Mouse (Mus musculus) embryo, embryonic 10.5 days (tissue): ENCODE results near the gene Ooep.

Experiments
- DNase-seq: peaks from one replicate; pipeline ENCODE4 v3.0.0-alpha.2; 2015; ENCODE audit warnings: low spot score

Ooep gene

GRCm38 (mm10) chr9:78378113-78378785, at the start of gene Ooep:
Gene Ooep, minus strand, starts transcription at chr9:78378725.
- DNase-seq, result peak; percentile 63

DNA sequence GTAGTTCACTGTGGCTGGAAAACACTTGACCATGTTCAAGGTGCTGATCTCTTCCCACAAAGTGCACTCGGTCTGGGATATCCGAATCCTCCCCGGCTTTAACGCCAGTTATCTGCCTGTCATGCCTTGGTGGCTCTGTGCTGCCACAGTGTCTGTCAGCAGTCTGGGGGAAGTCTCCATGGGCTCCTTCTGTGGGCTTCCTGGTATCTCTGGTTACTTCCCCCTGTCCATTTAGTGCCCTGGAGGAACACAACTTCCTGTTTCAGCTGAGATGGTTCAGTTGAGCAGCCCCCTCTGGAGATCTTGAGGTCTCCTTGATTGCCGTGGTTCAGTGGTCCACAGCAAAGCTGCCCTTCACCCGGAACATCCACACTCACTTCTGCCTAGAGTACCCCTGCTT, 49.7 kb upstream of the Ooep start:
- DNase-seq, result no peak

DNA sequence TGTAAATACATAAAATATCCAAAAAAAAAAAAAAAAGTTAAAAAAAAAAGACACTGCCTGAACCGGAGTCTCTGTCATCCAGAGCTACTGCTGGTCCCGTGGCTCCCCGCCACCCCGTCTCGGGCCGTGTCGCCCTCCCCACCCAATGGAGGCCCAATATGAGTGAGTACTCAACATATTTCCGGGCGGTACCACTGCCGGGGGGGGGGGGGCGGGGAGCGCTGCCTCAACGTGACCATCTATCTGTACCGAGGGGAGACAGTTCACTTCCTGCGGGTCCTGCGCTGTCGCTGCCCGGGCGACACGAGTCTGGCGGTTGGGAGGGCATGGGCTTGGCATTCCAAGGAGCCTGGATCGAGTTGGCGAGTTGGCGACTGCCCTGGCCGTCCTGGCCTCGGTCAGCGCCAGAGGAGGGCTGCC, 48.8 kb upstream of the Ooep start:
- DNase-seq, result no peak

DNA sequence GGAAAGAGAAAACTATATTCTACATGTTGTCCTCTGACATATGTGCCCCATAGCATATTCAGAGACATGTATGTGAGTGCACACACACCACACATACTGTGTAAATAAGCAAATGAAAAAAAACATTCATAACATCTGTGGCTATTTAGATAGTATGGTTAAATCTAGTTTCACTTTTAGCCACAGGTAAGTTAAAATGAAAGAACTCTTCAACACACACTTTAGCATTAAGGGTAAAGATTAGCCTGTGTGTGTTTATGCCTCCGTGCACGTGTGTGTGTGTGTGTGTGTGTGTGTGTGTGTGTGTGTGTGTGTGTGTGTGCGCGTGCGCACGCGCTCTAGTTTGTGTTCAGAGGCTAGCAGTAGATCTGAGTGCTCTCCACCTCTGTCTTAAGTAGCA, 23.1 kb upstream of the Ooep start:
- DNase-seq, result no peak

DNA sequence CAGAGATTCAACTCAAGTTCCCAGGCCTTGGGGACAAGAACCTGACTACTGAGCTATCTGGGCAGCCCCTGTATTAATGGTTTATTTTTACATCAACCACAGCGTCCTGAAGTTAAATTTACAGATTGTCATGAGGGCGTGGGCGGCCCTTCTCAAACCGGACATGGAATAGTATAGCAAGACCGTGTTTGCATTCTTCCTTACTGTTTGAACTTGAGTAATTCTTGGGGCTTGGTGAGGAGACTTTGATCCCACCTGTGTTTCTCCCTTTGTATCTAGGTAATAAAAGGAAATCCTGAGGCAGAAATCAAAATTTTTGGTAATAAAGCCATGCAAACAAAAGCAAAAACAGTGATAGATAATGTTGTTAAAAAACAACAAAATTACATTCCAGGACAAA, 22.0 kb upstream of the Ooep start:
- DNase-seq, result no peak

- no peak for DNase-seq
Measured at GRCm38 (mm10) chr9:78396517-78396916, 18.0 kb upstream of the Ooep start.

DNA sequence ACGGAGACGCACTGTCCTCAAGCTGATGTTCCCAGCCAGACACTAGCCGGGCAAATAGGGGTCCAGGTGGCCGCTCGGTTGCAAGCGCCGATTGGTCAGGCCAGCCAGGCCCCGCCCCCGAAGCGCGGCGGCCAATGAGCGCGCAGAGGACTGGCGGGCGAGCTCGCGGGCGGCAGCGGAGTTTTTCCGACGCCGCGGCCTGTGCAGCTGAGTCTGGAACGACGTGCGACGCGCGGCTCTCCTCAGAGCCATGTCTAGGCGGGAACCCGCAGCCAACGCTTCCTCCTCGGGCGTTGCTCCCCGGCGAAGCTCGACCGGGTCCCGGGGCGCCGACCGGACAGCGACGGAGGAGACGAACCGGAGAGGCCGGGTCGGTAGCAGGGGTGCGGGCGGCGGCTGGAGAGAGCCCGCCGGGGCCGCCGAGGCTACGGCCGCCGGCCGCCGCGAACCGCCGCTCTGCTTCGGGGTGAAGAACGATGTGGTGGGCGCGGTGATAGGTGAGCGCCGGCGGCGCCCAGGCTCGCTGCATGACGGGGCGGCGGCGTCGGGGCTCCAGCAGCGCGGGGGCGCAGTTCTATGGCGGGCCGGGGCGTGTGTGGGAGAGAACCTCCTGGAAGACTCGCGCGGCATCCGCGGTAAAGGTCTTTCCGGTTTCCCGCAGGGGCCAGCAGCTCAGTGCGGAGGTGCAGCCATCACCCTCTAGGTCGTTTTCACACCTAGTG, 17.3 kb upstream of the Ooep start, which contains the start of gene Ddx43:
TSS of gene Ddx43 (plus strand) at position 148 of the 722 bp plus-strand sequence.
- peak; percentile 82 for DNase-seq

DNA sequence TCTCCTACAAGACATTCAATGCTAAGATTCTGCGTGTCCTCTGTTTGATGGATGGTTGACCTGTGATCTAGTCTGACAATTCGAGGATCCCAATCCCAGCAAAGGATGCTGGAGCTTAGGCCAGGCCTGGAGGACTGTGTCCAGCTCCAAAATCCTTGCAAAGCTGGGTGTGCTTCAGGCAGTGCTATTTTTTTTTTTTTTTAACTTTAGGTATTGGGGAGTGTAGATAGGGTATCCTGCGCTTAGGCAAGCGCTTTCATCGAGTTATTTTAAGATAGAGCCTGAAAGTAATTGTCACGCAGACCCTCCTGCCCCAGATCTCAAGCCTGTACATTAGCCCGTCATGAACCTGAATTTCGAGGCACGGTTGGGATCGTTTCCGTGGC, 16.7 kb upstream of the Ooep start:
- no peak for DNase-seq

GRCm38 (mm10) chr9:78394602-78395001, 16.1 kb upstream of the Ooep start:
- DNase-seq, result no peak

DNA sequence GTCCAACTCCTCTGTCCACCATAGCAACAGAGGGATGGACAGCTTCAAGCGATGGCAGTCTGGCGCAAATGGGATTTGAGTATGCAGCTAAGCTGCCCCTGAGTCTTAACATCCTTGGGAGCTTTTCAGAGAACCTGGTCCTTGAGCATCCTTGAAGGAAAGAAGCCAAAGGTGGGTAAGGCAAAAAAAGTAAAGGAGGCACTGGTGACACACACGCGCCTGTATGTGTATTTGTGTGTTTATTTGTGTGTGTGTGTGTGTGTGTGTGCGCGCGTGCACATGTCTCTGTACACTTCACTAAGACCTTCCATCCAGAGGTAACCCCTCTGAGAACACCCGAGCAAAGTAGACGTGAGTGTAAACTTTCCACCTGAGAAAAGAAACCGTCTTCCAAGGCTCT, 15.2 kb upstream of the Ooep start:
- no peak for DNase-seq

GRCm38 (mm10) chr9:78389981-78390380, 11.5 kb upstream of the Ooep start:
- no peak for DNase-seq

GRCm38 (mm10) chr9:78386947-78387346, 8.4 kb upstream of the Ooep start:
- no peak for DNase-seq

- peak; percentile 48 for DNase-seq
Measured at GRCm38 (mm10) chr9:78385893-78386292, 7.4 kb upstream of the Ooep start.

DNA sequence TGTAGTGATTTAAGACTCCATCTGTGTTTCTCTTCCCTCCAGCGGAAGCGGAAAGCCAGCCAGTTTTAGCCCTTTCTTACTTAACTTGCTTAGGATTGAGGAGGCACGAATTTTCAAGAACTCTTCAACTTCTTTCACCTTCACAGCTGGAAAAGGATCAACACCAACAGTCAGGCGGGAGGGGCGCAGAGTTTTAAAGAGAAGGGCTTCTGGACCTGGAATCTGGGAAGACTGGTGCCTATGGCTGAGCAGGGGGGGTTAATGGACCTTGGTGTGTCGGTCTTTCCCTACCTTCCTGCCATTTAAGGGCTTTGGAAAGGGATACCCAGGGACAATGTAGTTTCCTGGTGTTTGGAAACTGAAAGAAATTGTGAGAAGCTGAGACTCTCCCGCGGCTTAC, 979 bp downstream of the Ooep start:
- DNase-seq, result no peak

- DNase-seq, result no peak
Measured at GRCm38 (mm10) chr9:78375486-78375885, 3.0 kb downstream of the Ooep start.

DNA sequence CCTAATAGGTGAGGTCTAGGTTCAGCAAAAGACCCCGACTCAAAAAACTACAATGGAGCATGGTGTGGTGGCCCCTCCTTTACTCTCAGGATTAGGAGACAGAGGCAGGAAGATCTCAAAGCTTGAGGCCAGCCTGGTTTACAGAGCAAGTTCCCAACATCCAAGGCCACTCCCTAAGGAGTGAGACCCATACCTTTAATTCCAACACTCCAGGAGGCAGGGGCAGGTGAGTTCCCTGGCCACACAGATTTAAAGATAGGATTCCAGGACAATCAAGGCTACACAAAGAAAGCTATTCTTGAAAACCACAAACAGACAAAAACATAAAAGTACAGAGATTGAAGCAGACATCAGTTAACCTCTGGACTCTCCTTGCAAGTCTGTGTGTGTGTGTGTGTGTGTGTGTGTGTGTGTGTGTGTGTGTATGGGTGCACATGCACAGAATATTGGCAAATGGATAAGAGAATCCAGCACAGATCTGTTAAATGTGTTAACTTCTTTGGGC, 3.6 kb downstream of the Ooep start:
- no peak for DNase-seq

DNA sequence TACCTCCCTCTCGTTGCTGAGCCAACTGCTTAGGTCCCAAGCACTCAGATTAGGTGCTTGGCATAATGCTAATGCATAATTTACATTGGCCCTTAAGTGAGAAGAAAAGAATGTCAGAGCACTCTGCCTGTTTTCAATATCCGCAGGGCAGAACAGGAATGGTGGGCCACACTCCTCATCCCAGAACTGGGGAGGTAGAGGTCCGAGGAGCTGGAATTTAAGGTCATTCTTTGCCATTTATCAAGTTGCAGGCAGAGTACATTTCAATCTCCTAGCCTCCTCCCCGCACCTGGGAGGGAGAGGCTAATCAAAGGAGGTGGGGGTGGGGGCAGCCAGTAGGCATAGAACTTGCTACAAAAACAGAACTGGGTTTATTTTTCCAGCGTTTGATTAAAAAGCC, 4.1 kb downstream of the Ooep start:
- DNase-seq, result no peak

DNA sequence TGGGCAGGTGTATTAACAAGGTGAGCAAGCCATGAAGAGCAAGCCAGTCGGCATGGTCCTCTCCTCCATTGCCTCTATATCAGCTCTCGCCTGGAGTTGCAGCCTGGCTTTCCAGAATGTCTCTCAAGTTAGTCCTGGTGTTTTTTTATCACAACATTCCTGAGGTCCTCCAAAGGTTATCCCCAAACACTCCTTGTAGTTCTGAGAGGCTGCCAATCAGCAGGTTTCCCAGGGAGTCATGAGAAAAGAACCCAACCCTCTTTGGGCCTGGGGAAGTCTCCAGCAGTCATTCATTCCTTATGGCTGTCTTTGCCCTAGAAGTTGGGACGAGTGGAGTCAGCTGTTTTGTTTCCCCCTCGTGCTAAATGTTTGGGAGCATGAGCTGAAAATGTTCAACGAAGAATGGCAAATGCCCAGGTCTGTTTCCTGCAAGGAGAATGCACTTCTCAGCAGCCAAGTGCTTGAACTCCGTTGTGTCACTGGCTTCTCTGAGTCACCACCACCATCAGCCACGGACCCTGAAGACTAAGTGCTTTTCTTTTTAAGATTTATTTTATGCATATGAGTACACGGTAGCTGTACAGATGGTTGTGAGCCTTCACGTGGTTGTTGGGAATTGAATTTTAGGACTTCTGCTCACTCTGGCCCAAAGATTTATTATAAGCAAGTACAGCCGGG, 5.6 kb downstream of the Ooep start:
- no peak for DNase-seq

- no peak for DNase-seq
Measured at GRCm38 (mm10) chr9:78371441-78371840, 7.1 kb downstream of the Ooep start.

- DNase-seq, result no peak
Measured at GRCm38 (mm10) chr9:78369786-78370185, 8.7 kb downstream of the Ooep start.

- DNase-seq, result no peak
Measured at GRCm38 (mm10) chr9:78369349-78369748, 9.2 kb downstream of the Ooep start.

GRCm38 (mm10) chr9:78368671-78369293, 9.7 kb downstream of the Ooep start:
- DNase-seq, result no peak
